Mouse (Mus musculus) liver, adult 2 months (tissue): ENCODE measurements around the gene Dlx3. TPM values are rescaled to one million over a fixed set of nuclear protein-coding genes. Genes with fewer than 3 reads are reported as not detected.

Experiments used
- DNase-seq: peaks from one replicate; pipeline ENCODE4 v3.0.0-alpha.2; 2011; ENCODE audit warnings: low read depth, low spot score; ENCODE audit errors: extremely low read depth
- H3K27ac ChIP-seq: fragments of 200-500 bp; replicated peaks from 2 replicates; pipeline ENCODE4 v1.5.1; 2012; ENCODE audit warnings: low read depth, mild to moderate bottlenecking, control low read depth, inconsistent platforms, low read length; ENCODE audit not compliant: insufficient read depth
- H3K27me3 ChIP-seq: fragments of 200-500 bp; 2 replicates; pipeline ENCODE4 v1.6.1; 2012; ENCODE audit warnings: mild to moderate bottlenecking, moderate library complexity, low read length, inconsistent platforms; ENCODE audit not compliant: control insufficient read depth, insufficient read depth
- H3K36me3 ChIP-seq: fragments of 200-500 bp; 2 replicates; pipeline ENCODE4 v1.6.1; 2012; ENCODE audit warnings: low read length, inconsistent platforms; ENCODE audit not compliant: control insufficient read depth, insufficient read depth
- H3K4me1 ChIP-seq: fragments of 200-500 bp; 2 replicates; pipeline ENCODE4 v1.6.1; 2011; ENCODE audit warnings: low read length; ENCODE audit not compliant: control insufficient read depth, insufficient read depth
- H3K4me3 ChIP-seq: fragments of 200-500 bp; 2 replicates; pipeline ENCODE4 v1.5.1; 2011; ENCODE audit warnings: low read depth, mild to moderate bottlenecking, control low read depth, low read length, moderate library complexity; ENCODE audit not compliant: insufficient read depth
- H3K79me2 ChIP-seq: fragments of 200-500 bp; 2 replicates; pipeline ENCODE4 v1.6.1; 2012; ENCODE audit warnings: inconsistent platforms, mild to moderate bottlenecking, low read length, moderate library complexity; ENCODE audit not compliant: control insufficient read depth, insufficient read depth
- H3K9ac ChIP-seq: fragments of 200-500 bp; 2 replicates; pipeline ENCODE4 v1.6.1; 2012; ENCODE audit warnings: low read depth, mild to moderate bottlenecking, control low read depth, inconsistent platforms, low read length
- CTCF ChIP-seq: fragments of 200-500 bp; IDR thresholded peaks from 2 replicates; pipeline ENCODE4 v1.5.1; 2011; ENCODE audit warnings: low read depth, low read length, control low read depth
- POLR2A ChIP-seq: fragments of 200-500 bp; IDR thresholded peaks from 2 replicates; pipeline ENCODE4 v1.6.1; 2011; ENCODE audit warnings: low read length, control low read depth; ENCODE audit not compliant: insufficient read depth; ENCODE audit errors: extremely low read depth
- whole genome bisulfite sequencing: fragments of 180-500 bp; shearing (Covaris S2); methylation state at CpG from one replicate; pipeline ENCODE4 v1.1.7; 2018; 5-methylcytosine and 5-hydroxymethylcytosine counted together
- polyA plus RNA-seq: library from polyadenylated mRNA; depleted of rRNA; stranded (reverse); fragments of >200 nt; gene quantifications from 2 replicates; pipeline ENCODE4 v1.2.3, GENCODE M21; 2012
- total RNA-seq: library from RNA; depleted of rRNA; stranded (reverse); fragments of >200 nt; gene quantifications from 2 replicates; pipeline ENCODE4 v1.2.3, GENCODE M21; 2014

Dlx3 gene
- total and polyA plus RNA-seq, 2 experiments, result not detected

- no peak for TF ChIP-seq CTCF
- H3K9ac ChIP-seq, result no peak overlapping the region
- no peaks in the 10 kb centered on the region for H3K36me3 ChIP-seq
- H3K79me2 ChIP-seq, result no peaks in the 10 kb centered on the region
- H3K27me3 ChIP-seq, result peaks cover 20% of the 10 kb centered on the region
- no peak overlapping the region for H3K4me3 ChIP-seq
- 47% methylated on average over 7 of the region's 7 CpGs for WGBS
- H3K27ac ChIP-seq, result no peak overlapping the region
- no peaks in the 10 kb centered on the region for H3K4me1 ChIP-seq
- DNase-seq, result no peak
Measured at GRCm38 (mm10) chr11:95125366-95125948, 5.5 kb downstream of the Dlx3 start.

- Histone ChIP-seq H3K36me3 (no peaks in the 10 kb centered on the region), H3K4me1 (no peaks in the 10 kb centered on the region), H3K27me3 (peaks cover 15% of the 10 kb centered on the region), H3K79me2 (no peaks in the 10 kb centered on the region), H3K27ac (no peak overlapping the region), H3K4me3 (no peak overlapping the region), H3K9ac (no peak overlapping the region)
- no peak for DNase-seq
- TF ChIP-seq CTCF (no peak), POLR2A (no peak)
- 9% methylated on average over 20 of the region's 20 CpGs for WGBS
Measured at GRCm38 (mm10) chr11:95126272-95127245, 6.6 kb downstream of the Dlx3 start.

DNA sequence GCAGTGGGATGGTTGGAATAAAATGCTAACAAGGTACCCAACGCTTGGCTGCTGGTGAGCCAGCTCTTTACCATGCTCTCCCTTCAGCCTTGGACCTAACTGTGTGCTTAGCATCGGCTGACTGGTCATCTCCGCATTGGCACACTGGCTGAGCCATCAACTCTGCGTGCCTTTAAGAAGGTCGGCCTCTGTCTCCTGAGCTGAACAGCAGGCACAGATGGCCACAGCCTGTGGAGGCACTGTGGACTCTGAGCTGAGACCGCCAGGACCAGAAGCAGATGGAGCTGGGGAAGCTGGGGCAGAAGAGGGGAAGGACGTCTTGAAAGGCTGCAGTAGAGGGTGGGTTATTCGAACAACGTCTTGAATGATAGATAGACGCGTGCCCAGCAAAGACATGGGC lies 8.4 kb downstream of the Dlx3 start:
- WGBS, result 64% methylated on average over 11 of the region's 11 CpGs
- H3K4me3 ChIP-seq, result no peak overlapping the region
- H3K27me3 ChIP-seq, result peaks cover 11% of the 10 kb centered on the region; the same call in 1 of the 2 replicates
- TF ChIP-seq POLR2A (no peak), CTCF (no peak)
- no peak overlapping the region for H3K9ac ChIP-seq
- no peak for DNase-seq
- no peaks in the 10 kb centered on the region for H3K4me1 ChIP-seq
- H3K36me3 ChIP-seq, result no peaks in the 10 kb centered on the region
- no peak overlapping the region for H3K27ac ChIP-seq
- H3K79me2 ChIP-seq, result no peaks in the 10 kb centered on the region

- Histone ChIP-seq H3K9ac (no peak overlapping the region), H3K79me2 (no peaks in the 10 kb centered on the region), H3K27me3 (peaks cover 8% of the 10 kb centered on the region; the same call in 1 of the 2 replicates), H3K4me3 (no peak overlapping the region), H3K36me3 (no peaks in the 10 kb centered on the region), H3K4me1 (no peaks in the 10 kb centered on the region), H3K27ac (no peak overlapping the region)
- no peak for DNase-seq
- no peak for TF ChIP-seq POLR2A
- TF ChIP-seq CTCF, result no peak
- 63% methylated on average over 17 of the region's 17 CpGs for WGBS
Measured at GRCm38 (mm10) chr11:95130668-95131252, 10.8 kb downstream of the Dlx3 start.

DNA sequence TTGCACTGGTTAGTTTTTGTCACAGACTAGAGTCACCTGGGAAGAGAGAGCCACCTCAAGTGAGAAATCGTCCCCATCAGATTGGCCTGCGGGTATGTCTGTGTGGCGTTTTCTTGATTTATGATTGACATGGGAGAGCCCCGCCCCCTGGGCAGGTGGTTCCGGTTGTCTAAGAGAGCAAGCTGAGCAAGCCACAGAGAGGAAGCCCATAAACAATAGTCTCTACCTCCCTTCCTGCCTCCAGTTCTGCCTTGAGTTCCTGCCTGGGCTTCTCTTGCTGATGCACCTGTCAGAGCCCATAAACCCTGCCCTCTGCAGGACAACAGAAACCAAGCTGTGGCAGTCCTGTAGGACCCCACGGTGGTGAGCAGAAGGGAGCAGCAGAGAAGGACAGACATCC lies 13.4 kb downstream of the Dlx3 start:
- H3K27ac ChIP-seq, result no peak overlapping the region
- no peaks in the 10 kb centered on the region for H3K79me2 ChIP-seq
- no peak for DNase-seq
- no peak overlapping the region for H3K4me3 ChIP-seq
- 69% methylated on average over 6 of the region's 6 CpGs for WGBS
- no peak for TF ChIP-seq POLR2A
- TF ChIP-seq CTCF, result no peak
- H3K9ac ChIP-seq, result no peak overlapping the region
- H3K36me3 ChIP-seq, result no peaks in the 10 kb centered on the region
- H3K27me3 ChIP-seq, result 0 out of 2 replicates have a peak, but pooled peaks cover 1% of the 10 kb centered on the region
- no peaks in the 10 kb centered on the region for H3K4me1 ChIP-seq
